Mouse (Mus musculus) stomach, embryonic 16.5 days (tissue): Measurements from ENCODE around the gene Lamb3. TPM values are rescaled to one million over a fixed set of nuclear protein-coding genes. Genes with fewer than 3 reads are reported as not detected.
A peak's percentile ranks its signal among the peaks of the same experiment; 100 is the strongest.

Experiments
- ATAC-seq: fragments of 200-750 bp; cut with Nextera tagmentation; 2 replicates; pipeline ENCODE4 v1.8.0; 2017; ENCODE audit warnings: moderate number of reproducible peaks, moderate TSS enrichment; ENCODE audit not compliant: insufficient read depth, low FRiP score
- H3K27ac ChIP-seq: fragments of 300-500 bp; sonication (generic); 2 replicates; pipeline ENCODE4 v1.5.1; 2014; ENCODE audit warnings: low read length
- H3K27me3 ChIP-seq: fragments of 300-500 bp; sonication (generic); 2 replicates; pipeline ENCODE4 v1.6.1; 2014; ENCODE audit warnings: low read length, control low read depth, mixed read lengths; ENCODE audit not compliant: control insufficient read depth, insufficient read depth
- H3K36me3 ChIP-seq: fragments of 300-500 bp; sonication (generic); 2 replicates; pipeline ENCODE4 v1.6.1; 2014; ENCODE audit warnings: low read length; ENCODE audit not compliant: control insufficient read depth, insufficient read depth
- H3K4me1 ChIP-seq: fragments of 300-500 bp; sonication (generic); 2 replicates; pipeline ENCODE4 v1.6.1; 2014; ENCODE audit warnings: low read length, control low read depth, mixed read lengths; ENCODE audit not compliant: control insufficient read depth, insufficient read depth
- H3K4me2 ChIP-seq: fragments of 300-500 bp; sonication (generic); 2 replicates; pipeline ENCODE4 v1.6.1; 2014; ENCODE audit warnings: low read depth, low read length, mixed read lengths
- H3K4me3 ChIP-seq: fragments of 300-500 bp; sonication (generic); replicated peaks from 2 replicates; pipeline ENCODE4 v1.5.1; 2014; ENCODE audit warnings: mild to moderate bottlenecking, low read length
- H3K9ac ChIP-seq: fragments of 300-500 bp; sonication (generic); 2 replicates; pipeline ENCODE4 v1.6.1; 2014; ENCODE audit warnings: low read length
- H3K9me3 ChIP-seq: fragments of 300-500 bp; sonication (generic); replicated peaks from 2 replicates; pipeline ENCODE4 v1.6.1; 2016; ENCODE audit warnings: low read length, control low read depth; ENCODE audit not compliant: control insufficient read depth
- WGBS: fragments of 180-500 bp; shearing (Covaris S2); extraction: QIAGEN DNeasy Blood & Tissue Kit; methylation state at CpG from one replicate; pipeline ENCODE4 v1.1.7; 2014; 5-methylcytosine and 5-hydroxymethylcytosine counted together
- polyA plus RNA-seq: library from polyadenylated mRNA; unstranded; fragments of >200 nt; fragmentation: Nextera tagmentation; extraction: Ambion mirVana; gene quantifications from 2 replicates; pipeline ENCODE4 v1.2.1, GENCODE M21; 2015

Lamb3 gene
- polyA plus RNA-seq, 1 experiment from 2014 or later, result 17.6 TPM

DNA sequence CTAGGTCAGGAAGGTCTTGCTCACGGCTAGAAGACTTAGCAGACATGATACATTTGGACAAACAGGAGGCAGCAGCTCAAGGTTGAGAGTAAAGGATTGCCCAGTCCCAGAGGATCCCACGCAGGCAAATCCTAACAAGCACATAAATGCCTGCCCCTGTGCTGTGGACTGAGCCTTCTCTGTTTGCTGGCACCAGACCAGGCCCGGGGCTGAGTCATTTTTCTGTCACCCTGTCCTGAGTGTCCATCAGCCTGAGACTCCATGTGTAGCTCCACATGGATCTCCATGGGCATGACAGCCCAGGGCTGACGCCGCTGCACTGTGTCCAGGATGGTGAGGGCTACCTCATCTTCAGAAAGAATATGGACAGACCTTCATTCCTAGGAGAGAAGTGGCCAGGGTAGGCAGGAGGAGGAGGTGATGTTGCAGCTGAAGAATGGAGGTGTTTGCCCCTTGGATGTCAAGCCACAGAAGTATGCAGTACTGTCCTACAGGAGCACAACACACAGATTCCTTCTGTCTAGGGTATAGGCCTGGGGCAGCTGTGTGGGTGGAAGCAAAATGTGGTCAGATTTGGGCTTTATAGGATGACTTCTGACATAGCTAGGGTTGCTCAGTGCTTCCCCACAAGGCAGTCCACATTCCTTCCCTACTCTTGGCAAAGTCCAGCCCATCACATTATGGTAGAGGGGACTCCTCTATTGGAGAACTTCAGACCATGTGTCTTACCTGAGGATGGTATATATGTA is 134.9 kb downstream of the Lamb3 start:
- 87% methylated on average over 5 of the region's 5 CpGs for whole genome bisulfite sequencing
- no peak overlapping the region for H3K4me2 ChIP-seq
- H3K27ac ChIP-seq, result no peak overlapping the region
- H3K27me3 ChIP-seq, result no peaks in the 10 kb centered on the region
- ATAC-seq, result no peak
- no peaks in the 10 kb centered on the region for H3K36me3 ChIP-seq
- H3K4me1 ChIP-seq, result no peaks in the 10 kb centered on the region
- H3K9ac ChIP-seq, result no peak overlapping the region
- H3K9me3 ChIP-seq, result no peaks in the 10 kb centered on the region
- H3K4me3 ChIP-seq, result no peak overlapping the region

DNA sequence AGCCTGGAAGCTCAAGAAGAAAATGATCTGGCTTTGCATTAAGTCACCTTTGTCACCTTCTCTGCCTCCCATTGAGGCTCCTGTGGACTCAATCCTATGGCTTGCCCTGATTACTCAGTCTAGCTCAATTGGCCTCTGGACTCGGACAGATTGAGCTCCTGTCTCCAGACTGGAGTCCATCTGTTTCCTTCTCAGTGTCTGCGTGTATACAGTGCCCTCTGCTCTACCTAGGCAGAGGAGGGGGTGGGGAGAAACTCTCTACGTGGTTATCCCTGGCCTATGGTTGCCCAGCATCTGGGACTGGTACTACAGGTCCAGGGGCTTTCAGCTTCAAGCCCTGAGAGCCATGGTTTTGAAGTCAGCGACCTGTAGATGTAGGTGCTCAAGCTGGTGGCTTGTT is 136.4 kb downstream of the Lamb3 start:
- WGBS, result 66% methylated on average over 4 of the region's 4 CpGs
- H3K27me3 ChIP-seq, result no peaks in the 10 kb centered on the region
- no peak overlapping the region for H3K27ac ChIP-seq
- no peak overlapping the region for H3K4me3 ChIP-seq
- H3K9me3 ChIP-seq, result no peaks in the 10 kb centered on the region
- H3K4me2 ChIP-seq, result no peak overlapping the region
- H3K9ac ChIP-seq, result no peak overlapping the region
- no peaks in the 10 kb centered on the region for H3K36me3 ChIP-seq
- no peaks in the 10 kb centered on the region for H3K4me1 ChIP-seq
- ATAC-seq, result no peak

DNA sequence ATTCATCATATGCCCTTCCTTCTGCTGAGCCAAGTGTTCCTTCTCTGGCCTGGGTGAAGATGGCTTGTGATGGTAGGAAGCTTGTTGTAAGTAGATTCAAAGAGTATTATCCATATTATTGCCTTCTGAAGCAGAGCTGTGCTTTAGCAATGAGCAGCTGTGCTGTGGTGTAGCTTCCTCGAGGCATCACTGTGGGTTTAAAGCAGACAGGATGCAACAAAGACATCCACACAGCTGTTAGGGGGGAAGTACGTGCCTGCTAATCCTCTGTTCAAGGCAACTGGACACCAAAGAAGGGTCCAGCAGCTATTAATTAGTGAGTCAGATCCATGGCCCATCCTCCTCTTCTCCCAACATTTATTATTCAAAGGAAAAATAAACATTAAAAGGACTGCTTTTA is 137.5 kb downstream of the Lamb3 start:
- no peak overlapping the region for H3K4me3 ChIP-seq
- no peaks in the 10 kb centered on the region for H3K4me1 ChIP-seq
- H3K4me2 ChIP-seq, result no peak overlapping the region
- peak; percentile 61; the same call in 1 of the 2 replicates for ATAC-seq
- H3K27ac ChIP-seq, result peak overlapping the region; percentile 68; the same call in 1 of the 2 replicates
- H3K36me3 ChIP-seq, result no peaks in the 10 kb centered on the region
- no peak overlapping the region for H3K9ac ChIP-seq
- no peaks in the 10 kb centered on the region for H3K9me3 ChIP-seq
- H3K27me3 ChIP-seq, result no peaks in the 10 kb centered on the region
- 29% methylated on average over 2 of the region's 2 CpGs for WGBS

DNA sequence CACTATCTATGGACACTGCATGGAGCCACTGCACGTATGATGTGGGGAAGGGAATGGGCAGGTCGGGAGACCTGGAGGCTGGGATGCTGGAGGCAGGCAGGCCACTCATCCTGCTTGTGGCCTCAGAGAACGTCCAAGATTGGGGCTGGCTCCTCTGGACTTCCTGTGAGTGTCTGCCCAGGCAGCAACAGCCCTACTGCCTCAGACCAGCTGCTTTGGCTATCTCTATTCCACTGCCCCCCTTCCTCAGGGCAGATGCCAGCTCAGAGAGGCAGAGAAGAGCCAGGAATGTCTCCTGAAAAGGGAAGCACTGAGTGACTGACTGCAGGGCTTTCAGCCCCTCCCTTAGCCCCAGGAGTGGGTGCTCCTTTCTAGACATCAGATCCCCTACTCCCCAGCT is 139.4 kb downstream of the Lamb3 start:
- H3K9me3 ChIP-seq, result no peaks in the 10 kb centered on the region
- 65% methylated on average over 3 of the region's 3 CpGs for WGBS
- no peak overlapping the region for H3K27ac ChIP-seq
- no peak overlapping the region for H3K4me2 ChIP-seq
- H3K4me1 ChIP-seq, result no peaks in the 10 kb centered on the region
- no peaks in the 10 kb centered on the region for H3K27me3 ChIP-seq
- no peak for ATAC-seq
- no peak overlapping the region for H3K4me3 ChIP-seq
- H3K9ac ChIP-seq, result no peak overlapping the region
- H3K36me3 ChIP-seq, result no peaks in the 10 kb centered on the region

DNA sequence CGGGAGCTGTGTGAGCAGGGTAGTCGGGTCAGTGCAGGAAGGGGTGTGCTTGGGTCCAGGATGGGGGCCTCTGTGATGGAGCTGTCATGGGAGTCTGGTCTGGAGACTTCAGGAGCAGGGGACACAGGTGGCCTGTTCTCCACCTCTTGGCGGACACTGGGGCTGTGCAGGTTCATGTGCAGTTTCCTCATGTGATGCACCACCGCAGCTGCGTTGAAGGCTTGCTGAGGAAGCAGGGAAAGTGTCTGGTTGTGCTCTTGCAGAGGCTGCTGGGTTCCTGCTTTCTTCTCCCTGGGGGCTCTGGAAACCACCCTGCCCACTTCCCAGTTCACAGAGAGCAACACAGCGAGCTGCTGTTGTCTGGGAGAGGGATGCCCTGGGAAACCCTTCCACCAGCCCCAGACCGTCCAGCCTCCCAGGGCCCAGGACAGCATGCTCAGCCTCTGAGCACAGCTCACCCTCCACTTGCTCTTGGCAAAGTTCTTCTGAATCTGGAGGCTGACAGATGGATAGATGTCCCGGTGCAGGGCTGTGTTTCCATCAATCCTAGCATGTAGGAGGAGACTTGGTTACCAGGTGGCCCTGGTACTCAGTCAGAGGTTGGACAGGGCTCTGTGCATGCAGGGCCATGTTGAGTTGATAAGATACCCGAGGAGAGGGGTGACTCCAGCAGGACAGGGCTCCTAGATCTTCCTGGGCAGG is 140.9 kb downstream of the Lamb3 start:
- Histone ChIP-seq H3K9ac (no peak overlapping the region), H3K27me3 (no peaks in the 10 kb centered on the region), H3K4me3 (no peak overlapping the region), H3K27ac (no peak overlapping the region), H3K36me3 (no peaks in the 10 kb centered on the region), H3K4me1 (no peaks in the 10 kb centered on the region), H3K9me3 (no peaks in the 10 kb centered on the region), H3K4me2 (no peak overlapping the region)
- ATAC-seq, result no peak
- WGBS, result 82% methylated on average over 9 of the region's 9 CpGs

DNA sequence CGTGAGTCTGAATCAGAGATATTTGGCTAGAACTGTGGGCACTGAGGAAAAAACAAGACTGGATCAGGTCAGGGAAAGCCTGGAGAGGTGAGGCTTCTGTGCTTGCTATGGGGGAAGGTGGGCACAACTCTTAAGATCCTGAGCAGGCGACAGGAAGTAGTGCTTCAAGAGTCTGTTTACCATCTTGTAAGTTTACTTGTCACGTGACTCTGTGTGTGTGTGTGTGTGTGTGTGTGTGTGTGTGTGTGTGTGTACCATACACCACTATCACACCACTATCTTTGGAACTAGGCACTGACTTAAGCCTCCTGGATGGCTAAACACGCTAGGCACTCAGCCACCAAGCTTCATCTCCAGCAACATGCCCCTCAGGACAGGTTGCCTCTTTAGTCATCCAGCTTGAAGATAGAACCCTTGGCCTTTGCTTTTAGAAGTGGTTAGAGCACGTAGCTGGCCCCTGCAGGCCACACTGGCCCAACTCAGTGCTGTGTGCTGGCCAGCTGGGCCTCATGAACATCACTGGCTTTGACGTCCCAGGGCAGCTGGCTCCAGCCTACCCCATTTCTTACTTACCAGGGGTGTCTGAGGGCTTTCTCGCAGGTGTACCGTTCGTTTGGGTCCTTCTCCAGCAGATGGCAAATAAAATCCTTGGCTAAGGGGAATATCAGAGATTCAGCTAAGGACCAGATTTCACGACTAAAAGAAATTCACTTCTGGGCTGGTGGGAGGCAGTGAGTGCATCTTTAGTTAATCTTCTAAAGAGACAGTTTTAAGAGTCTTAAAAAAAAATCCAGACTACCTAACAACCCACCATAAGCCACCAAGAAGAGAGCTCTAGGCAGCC is 142.4 kb downstream of the Lamb3 start:
- Histone ChIP-seq H3K27me3 (no peaks in the 10 kb centered on the region), H3K9ac (no peak overlapping the region), H3K36me3 (no peaks in the 10 kb centered on the region), H3K4me2 (no peak overlapping the region), H3K27ac (no peak overlapping the region), H3K4me1 (no peaks in the 10 kb centered on the region), H3K4me3 (no peak overlapping the region), H3K9me3 (no peaks in the 10 kb centered on the region)
- 72% methylated on average over 10 of the region's 10 CpGs for WGBS
- ATAC-seq, result no peak

DNA sequence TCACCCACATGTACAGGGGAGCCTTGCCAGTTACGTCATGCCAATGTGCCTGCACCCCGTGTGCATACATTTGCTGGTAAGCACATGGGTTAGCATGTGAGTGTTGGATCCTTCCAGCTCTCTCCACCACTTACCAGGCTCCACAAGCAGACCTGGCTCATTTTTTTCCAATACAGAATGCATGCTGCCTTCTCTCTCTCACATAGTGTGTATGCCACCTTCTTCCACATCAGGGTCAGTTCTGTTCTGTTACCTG is 143.0 kb downstream of the Lamb3 start:
- no peak overlapping the region for H3K4me3 ChIP-seq
- WGBS, result 90% methylated on average over 2 of the region's 2 CpGs
- no peaks in the 10 kb centered on the region for H3K36me3 ChIP-seq
- H3K27me3 ChIP-seq, result no peaks in the 10 kb centered on the region
- no peaks in the 10 kb centered on the region for H3K9me3 ChIP-seq
- no peak overlapping the region for H3K27ac ChIP-seq
- H3K9ac ChIP-seq, result no peak overlapping the region
- H3K4me2 ChIP-seq, result no peak overlapping the region
- ATAC-seq, result no peak
- H3K4me1 ChIP-seq, result no peaks in the 10 kb centered on the region

DNA sequence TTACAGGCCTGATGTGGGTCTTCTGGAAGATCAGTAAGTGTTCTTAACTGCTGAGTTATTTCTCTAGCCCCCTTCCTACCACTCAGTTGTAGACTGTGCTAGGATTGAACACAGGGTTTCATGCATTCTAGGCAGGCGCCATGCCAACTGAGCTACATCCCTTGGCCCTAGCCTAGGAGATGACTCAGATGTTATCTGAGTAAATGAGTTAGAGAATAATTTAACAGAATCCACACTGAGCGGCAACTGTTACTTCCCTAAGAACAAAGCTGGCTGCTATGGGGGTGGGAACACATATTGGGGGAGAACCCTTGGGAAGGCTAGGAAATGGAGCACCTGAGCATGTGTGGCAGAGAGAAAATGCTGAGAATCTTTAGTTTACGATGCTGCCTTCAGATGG is 144.1 kb downstream of the Lamb3 start:
- ATAC-seq, result no peak

DNA sequence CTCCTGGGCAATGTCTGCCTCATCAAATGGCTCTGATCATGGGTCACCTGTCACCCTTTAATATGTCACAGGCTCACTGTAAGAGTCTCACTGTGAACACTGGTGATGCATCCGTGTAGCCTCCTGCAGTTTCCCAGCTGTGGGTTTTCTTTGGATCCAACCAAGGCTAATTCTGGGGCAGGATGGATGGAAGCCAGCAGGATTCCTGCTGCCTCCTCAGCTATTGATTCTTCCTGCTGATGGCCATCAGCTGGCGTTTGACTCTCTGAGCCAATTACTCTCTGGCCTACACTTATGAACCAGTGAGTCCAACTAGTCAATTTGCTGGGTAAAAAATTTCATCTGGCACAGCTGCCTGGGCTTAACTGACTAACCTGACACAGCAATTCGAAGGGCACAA is 151.7 kb downstream of the Lamb3 start:
- Histone ChIP-seq H3K27me3 (no peaks in the 10 kb centered on the region), H3K9ac (no peak overlapping the region), H3K4me2 (no peak overlapping the region), H3K4me1 (no peaks in the 10 kb centered on the region), H3K27ac (no peak overlapping the region), H3K4me3 (no peak overlapping the region), H3K36me3 (no peaks in the 10 kb centered on the region), H3K9me3 (no peaks in the 10 kb centered on the region)
- ATAC-seq, result no peak
- WGBS, result 61% methylated on average over 3 of the region's 3 CpGs

More for the DNA sequence above, 144.1 kb downstream of the Lamb3 start:
- WGBS, result 80% methylated on average over 3 of the region's 3 CpGs
- H3K27ac ChIP-seq, result no peak overlapping the region
- no peaks in the 10 kb centered on the region for H3K36me3 ChIP-seq
- H3K27me3 ChIP-seq, result no peaks in the 10 kb centered on the region
- no peaks in the 10 kb centered on the region for H3K4me1 ChIP-seq
- H3K4me2 ChIP-seq, result no peak overlapping the region
- no peaks in the 10 kb centered on the region for H3K9me3 ChIP-seq
- H3K4me3 ChIP-seq, result no peak overlapping the region
- H3K9ac ChIP-seq, result no peak overlapping the region
